Mouse (Mus musculus) kidney, adult 8-10 months (tissue): ENCODE data around the gene Nepn.

ENCODE experiments used
- DNase-seq, 2 experiments: peaks; one replicate each; pipeline ENCODE4 v3.0.0; 2022

The Nepn gene

GRCm38 (mm10) chr10:52407526-52407925, 18.8 kb downstream of the Nepn start:
- peak; percentile 45 to 67 for DNase-seq

GRCm38 (mm10) chr10:52415020-52415419, 26.2 kb downstream of the Nepn start:
- DNase-seq = no peak

DNA sequence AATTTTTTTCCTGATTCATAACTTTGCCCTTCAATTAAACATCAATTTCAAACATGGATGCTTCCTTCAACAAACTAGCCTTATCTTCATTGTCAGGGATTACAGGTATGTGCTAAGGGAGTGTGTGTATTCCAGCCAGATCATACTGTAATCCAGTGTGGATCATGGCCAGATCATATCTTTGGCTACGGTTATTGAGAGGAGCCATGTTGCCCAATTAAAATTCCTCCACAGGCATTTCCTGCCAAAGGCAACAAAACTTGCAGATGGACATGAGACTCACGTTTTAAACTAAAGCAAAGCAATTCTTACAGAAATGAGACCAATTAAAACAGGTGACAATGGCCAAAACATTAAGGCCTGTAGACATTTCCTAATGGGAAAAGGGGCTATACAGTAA, 27.7 kb downstream of the Nepn start:
- no peak for DNase-seq

GRCm38 (mm10) chr10:52417299-52417997, 28.7 kb downstream of the Nepn start, which contains the start of gene Nus1:
Nus1 (plus strand) TSS chr10:52417547.
- peak; percentile 96 for DNase-seq

- peak in 1 of 2 experiments; percentile 50 for DNase-seq
These were observed 29.5 kb downstream of the Nepn start for GRCm38 (mm10) chr10:52417998-52418860.

DNA sequence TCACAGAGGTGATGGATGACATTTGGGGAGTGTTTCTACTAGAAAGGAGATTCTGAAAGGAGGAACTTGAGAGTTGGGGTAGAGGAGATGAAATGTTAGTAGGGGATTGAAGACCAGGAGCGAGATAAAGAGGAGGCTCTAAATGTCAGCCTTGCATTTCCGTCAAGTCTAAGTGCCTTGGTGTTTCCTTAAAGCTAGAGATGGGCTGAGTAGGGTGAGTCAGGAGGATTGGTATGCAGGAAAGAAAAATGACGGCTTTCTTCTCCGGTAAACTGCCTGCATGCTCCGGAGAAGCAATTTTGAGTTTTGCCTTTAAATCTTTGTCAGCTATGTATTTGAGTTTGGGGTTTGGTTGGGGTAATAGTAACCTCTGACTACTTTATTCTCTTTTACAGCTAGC, 30.2 kb downstream of the Nepn start:
- no peak for DNase-seq

GRCm38 (mm10) chr10:52419402-52419801, 30.6 kb downstream of the Nepn start:
- DNase-seq = no peak

DNA sequence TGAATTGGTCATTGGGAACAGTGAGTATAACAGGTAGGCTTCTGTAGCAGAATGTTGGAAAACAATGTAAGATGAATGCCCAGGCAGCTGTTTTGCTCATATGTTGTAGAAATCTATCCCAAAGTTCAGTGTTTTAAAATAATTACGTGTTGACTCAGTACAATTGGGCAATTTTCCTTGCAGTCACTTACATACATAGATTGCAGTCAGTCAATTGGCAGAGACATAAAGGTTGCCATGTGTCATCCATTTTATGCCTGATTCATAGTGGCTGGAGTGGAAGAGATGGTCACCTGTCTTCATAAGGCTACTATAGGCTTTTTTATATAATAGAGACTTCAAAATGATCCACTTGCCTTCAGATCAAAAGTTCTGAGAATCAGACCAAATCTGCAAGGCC, 31.8 kb downstream of the Nepn start:
- DNase-seq = no peak

DNA sequence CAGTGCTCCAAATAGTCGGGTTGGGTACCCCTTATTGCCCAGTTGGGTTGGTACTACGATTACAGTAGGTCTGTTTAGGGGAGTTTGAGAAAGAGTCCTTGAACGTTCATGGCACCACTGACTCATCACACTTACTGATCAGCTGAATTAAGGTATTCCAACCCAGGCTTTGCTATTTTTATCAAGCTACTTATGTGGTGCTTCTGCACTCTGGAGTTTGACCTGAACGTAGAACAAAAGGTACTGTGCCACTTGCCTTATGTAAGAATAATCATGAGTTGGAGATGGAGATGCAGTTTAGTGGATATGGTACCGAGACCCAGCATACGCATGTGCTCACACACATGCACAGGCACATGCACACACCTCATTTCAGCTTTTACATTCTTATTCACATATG, 32.9 kb downstream of the Nepn start:
- DNase-seq = peak; percentile 66 to 80

GRCm38 (mm10) chr10:52423097-52423496, 34.3 kb downstream of the Nepn start:
- peak in 1 of 2 experiments; percentile 52 for DNase-seq

- no peak for DNase-seq
These were observed 37.7 kb downstream of the Nepn start for GRCm38 (mm10) chr10:52426314-52426980.

- no peak for DNase-seq
These were observed 39.1 kb downstream of the Nepn start for GRCm38 (mm10) chr10:52427634-52428415.

- DNase-seq = no peak
These were observed 42.2 kb downstream of the Nepn start for GRCm38 (mm10) chr10:52430953-52431352.

GRCm38 (mm10) chr10:52434836-52435235, 46.1 kb downstream of the Nepn start:
- no peak for DNase-seq
